Mouse (Mus musculus): Measurements from ENCODE around the gene Med12l. TPM values are rescaled to one million over a fixed set of nuclear protein-coding genes. Genes with fewer than 3 reads are reported as not detected.

Gene Med12l
- total and polyA plus RNA-seq, 2 experiments from 2014 or later: 2.1 to 19.2 TPM

- Histone ChIP-seq H3K9me3 (ENCODE audit: low read length) (no peaks in the 10 kb centered on the region), H3K4me3 (ENCODE audit: low read depth, low read length) (no peak overlapping the region), H3K9ac (no peak overlapping the region), H3K27me3 (ENCODE audit: insufficient read depth, low read length) (no peaks in the 10 kb centered on the region), H3K4me2 (ENCODE audit: low read depth) (no peak overlapping the region), H3K36me3 (ENCODE audit: insufficient read depth) (no peaks in the 10 kb centered on the region), H3K4me1 (ENCODE audit: insufficient read depth) (no peaks in the 10 kb centered on the region), H3K27ac (ENCODE audit: low read depth, low read length) (no peak overlapping the region)
- WGBS: 91% methylated on average over 10 of the region's 10 CpGs
- TF ChIP-seq CTCF (IDR thresholded peaks at IDR 0.05; ENCODE audit: low read depth): no peak
- DNase-seq (no peak), ATAC-seq (no peak)
Measured at GRCm38 (mm10) chr3:59217211-59217610, 211.6 kb downstream of the Med12l start.

GRCm38 (mm10) chr3:59219326-59219725 lies 213.7 kb downstream of the Med12l start:
- Histone ChIP-seq H3K9ac (no peak overlapping the region), H3K27me3 (ENCODE audit: insufficient read depth, low read length) (no peaks in the 10 kb centered on the region), H3K27ac (ENCODE audit: low read depth, low read length) (no peak overlapping the region), H3K4me3 (ENCODE audit: low read depth, low read length) (no peak overlapping the region), H3K4me1 (ENCODE audit: insufficient read depth) (no peaks in the 10 kb centered on the region), H3K9me3 (ENCODE audit: low read length) (no peaks in the 10 kb centered on the region), H3K36me3 (ENCODE audit: insufficient read depth) (no peaks in the 10 kb centered on the region), H3K4me2 (ENCODE audit: low read depth) (no peak overlapping the region)
- TF ChIP-seq CTCF (IDR thresholded peaks at IDR 0.05; ENCODE audit: low read depth): no peak
- DNase-seq (no peak), ATAC-seq (no peak)
- 83% methylated on average over 2 of the region's 2 CpGs for WGBS

GRCm38 (mm10) chr3:59222303-59222702 lies 216.7 kb downstream of the Med12l start:
- no peak for DNase-seq
- no peak for TF ChIP-seq CTCF (IDR thresholded peaks at IDR 0.05; ENCODE audit: low read depth)
- H3K4me2 ChIP-seq (ENCODE audit: low read depth): no peak overlapping the region
- H3K4me3 ChIP-seq (ENCODE audit: low read depth, low read length): no peak overlapping the region
- H3K9me3 ChIP-seq (ENCODE audit: low read length): no peaks in the 10 kb centered on the region
- 93% methylated on average over 2 of the region's 2 CpGs for WGBS
- H3K27me3 ChIP-seq (ENCODE audit: insufficient read depth, low read length): no peaks in the 10 kb centered on the region
- no peak for ATAC-seq
- H3K36me3 ChIP-seq (ENCODE audit: insufficient read depth): no peaks in the 10 kb centered on the region
- H3K27ac ChIP-seq (ENCODE audit: low read depth, low read length): no peak overlapping the region
- no peak overlapping the region for H3K9ac ChIP-seq
- H3K4me1 ChIP-seq (ENCODE audit: insufficient read depth): no peaks in the 10 kb centered on the region

- no peak for DNase-seq
- H3K4me3 ChIP-seq (ENCODE audit: low read depth, low read length): no peak overlapping the region
- H3K27me3 ChIP-seq (ENCODE audit: insufficient read depth, low read length): no peaks in the 10 kb centered on the region
- H3K9me3 ChIP-seq (ENCODE audit: low read length): no peaks in the 10 kb centered on the region
- H3K27ac ChIP-seq (ENCODE audit: low read depth, low read length): no peak overlapping the region
- no peak overlapping the region for H3K9ac ChIP-seq
- ATAC-seq: no peak
- no peaks in the 10 kb centered on the region for H3K36me3 ChIP-seq (ENCODE audit: insufficient read depth)
- H3K4me1 ChIP-seq (ENCODE audit: insufficient read depth): no peaks in the 10 kb centered on the region
- H3K4me2 ChIP-seq (ENCODE audit: low read depth): no peak overlapping the region
- no peak for TF ChIP-seq CTCF (IDR thresholded peaks at IDR 0.05; ENCODE audit: low read depth)
Measured at GRCm38 (mm10) chr3:59225411-59225810, 219.8 kb downstream of the Med12l start.

GRCm38 (mm10) chr3:59227696-59228095 lies 222.1 kb downstream of the Med12l start:
- Histone ChIP-seq H3K36me3 (ENCODE audit: insufficient read depth) (no peaks in the 10 kb centered on the region), H3K4me3 (ENCODE audit: low read depth, low read length) (no peak overlapping the region), H3K27me3 (ENCODE audit: insufficient read depth, low read length) (no peaks in the 10 kb centered on the region), H3K9ac (no peak overlapping the region), H3K4me1 (ENCODE audit: insufficient read depth) (no peaks in the 10 kb centered on the region), H3K27ac (ENCODE audit: low read depth, low read length) (no peak overlapping the region), H3K9me3 (ENCODE audit: low read length) (no peaks in the 10 kb centered on the region), H3K4me2 (ENCODE audit: low read depth) (no peak overlapping the region)
- no peak for TF ChIP-seq CTCF (IDR thresholded peaks at IDR 0.05; ENCODE audit: low read depth)
- no peak for DNase-seq
- WGBS: 97% methylated on average over 9 of the region's 9 CpGs
- ATAC-seq: no peak

- H3K27ac ChIP-seq (ENCODE audit: low read depth, low read length): no peak overlapping the region
- WGBS: 66% methylated on average over 10 of the region's 10 CpGs
- no peak overlapping the region for H3K4me2 ChIP-seq (ENCODE audit: low read depth)
- DNase-seq: no peak
- TF ChIP-seq CTCF (IDR thresholded peaks at IDR 0.05; ENCODE audit: low read depth): no peak
- no peaks in the 10 kb centered on the region for H3K36me3 ChIP-seq (ENCODE audit: insufficient read depth)
- no peaks in the 10 kb centered on the region for H3K9me3 ChIP-seq (ENCODE audit: low read length)
- H3K27me3 ChIP-seq (ENCODE audit: insufficient read depth, low read length): no peaks in the 10 kb centered on the region
- ATAC-seq: no peak
- H3K4me3 ChIP-seq (ENCODE audit: low read depth, low read length): no peak overlapping the region
- H3K9ac ChIP-seq: no peak overlapping the region
- H3K4me1 ChIP-seq (ENCODE audit: insufficient read depth): no peaks in the 10 kb centered on the region
Measured at GRCm38 (mm10) chr3:59228730-59229551, 223.3 kb downstream of the Med12l start.

- no peaks in the 10 kb centered on the region for H3K36me3 ChIP-seq (ENCODE audit: insufficient read depth)
- no peak for TF ChIP-seq CTCF (IDR thresholded peaks at IDR 0.05; ENCODE audit: low read depth)
- H3K4me3 ChIP-seq (ENCODE audit: low read depth, low read length): no peak overlapping the region
- H3K27me3 ChIP-seq (ENCODE audit: insufficient read depth, low read length): no peaks in the 10 kb centered on the region
- no peak overlapping the region for H3K4me2 ChIP-seq (ENCODE audit: low read depth)
- no peaks in the 10 kb centered on the region for H3K4me1 ChIP-seq (ENCODE audit: insufficient read depth)
- WGBS: 58% methylated on average over 3 of the region's 3 CpGs
- no peak for DNase-seq
- H3K27ac ChIP-seq (ENCODE audit: low read depth, low read length): no peak overlapping the region
- H3K9ac ChIP-seq: no peak overlapping the region
- ATAC-seq: no peak
- H3K9me3 ChIP-seq (ENCODE audit: low read length): no peaks in the 10 kb centered on the region
Measured at GRCm38 (mm10) chr3:59230912-59231311, 225.3 kb downstream of the Med12l start.

Measured in forebrain, postnatal 0 days (tissue).